Mouse (Mus musculus) CH12.LX (cell line): ENCODE results near the gene Opa1. TPM values are rescaled to one million over a fixed set of nuclear protein-coding genes. Genes with fewer than 3 reads are reported as not detected.

Source experiments
- DNase-seq: peaks from one replicate; pipeline ENCODE4 v3.0.0-alpha.2; 2013; ENCODE audit errors: extremely low read depth
- H3K27ac ChIP-seq: 2 replicates; pipeline ENCODE4 v1.5.1; 2012; ENCODE audit warnings: low read depth, mild to moderate bottlenecking, control low read depth, moderate library complexity; ENCODE audit not compliant: insufficient read depth
- H3K27me3 ChIP-seq: replicated peaks from 2 replicates; pipeline ENCODE3; 2012; ENCODE audit warnings: inconsistent platforms
- H3K36me3 ChIP-seq, 2 experiments: replicated peaks in 1 of 2; 2 replicates each; pipeline versions ENCODE3 to v1.6.1; 2012; ENCODE audit warnings: inconsistent platforms in 1 of 2, low read length in 1 of 2, mild to moderate bottlenecking in 1 of 2, mixed read lengths in 1 of 2, moderate library complexity in 1 of 2; ENCODE audit not compliant: control insufficient read depth in 1 of 2, insufficient read depth in 1 of 2
- H3K4me1 ChIP-seq, 2 experiments: 2 replicates each; pipeline ENCODE4 v1.6.1; 2012; ENCODE audit warnings: inconsistent platforms in 1 of 2, moderate library complexity in 1 of 2; ENCODE audit not compliant: insufficient read depth in 2 of 2, control insufficient read depth in 1 of 2
- H3K4me2 ChIP-seq: 2 replicates; pipeline ENCODE4 v1.6.1; 2012; ENCODE audit warnings: low read depth, mild to moderate bottlenecking, control low read depth; ENCODE audit not compliant: poor library complexity, insufficient read depth, severe bottlenecking
- H3K4me3 ChIP-seq, 3 experiments: fragments of 150-350 bp in 1 of 3; sonication (generic) in 1 of 3; replicated peaks in 1 of 3; 2 replicates each; pipeline versions ENCODE3 to v1.5.1; 2011 to 2012; ENCODE audit warnings: low read depth in 2 of 3, low read length in 2 of 3, mild to moderate bottlenecking in 2 of 3, moderate library complexity in 2 of 3, control low read depth in 1 of 3, improper control_type of control experiment in 1 of 3, inconsistent platforms in 1 of 3, mixed read lengths in 1 of 3; ENCODE audit not compliant: poor library complexity in 1 of 3
- H3K79me2 ChIP-seq: replicated peaks from 2 replicates; pipeline ENCODE4 v1.6.1; 2012; ENCODE audit warnings: mild to moderate bottlenecking, moderate library complexity; ENCODE audit not compliant: control insufficient read depth, poor library complexity, insufficient read depth, severe bottlenecking; ENCODE audit errors: extremely low read depth
- H3K9ac ChIP-seq: 2 replicates; pipeline ENCODE4 v1.6.1; 2012; ENCODE audit warnings: low read depth, mild to moderate bottlenecking, control low read depth, moderate library complexity; ENCODE audit not compliant: insufficient read depth
- H3K9me3 ChIP-seq: replicated peaks from 2 replicates; pipeline ENCODE3; 2012; ENCODE audit warnings: low read length, inconsistent platforms, mixed read lengths
- CHD1 ChIP-seq: IDR thresholded peaks from 2 replicates; pipeline ENCODE4 v1.6.1; 2012; ENCODE audit warnings: low read depth, low read length, improper control_type of control experiment, inconsistent platforms
- CHD2 ChIP-seq: IDR thresholded peaks from 2 replicates; pipeline ENCODE4 v1.6.1; 2011; ENCODE audit warnings: low read length, improper control_type of control experiment
- ELF1 ChIP-seq: IDR thresholded peaks from 2 replicates; pipeline ENCODE4 v1.6.1; 2014; ENCODE audit warnings: low read depth, mild to moderate bottlenecking, inconsistent platforms, low read length, improper control_type of control experiment
- JUND ChIP-seq: conservative IDR thresholded peaks from 2 replicates; pipeline ENCODE4 v1.6.1; 2011; ENCODE audit warnings: low read depth, low read length, improper control_type of control experiment
- KAT2A ChIP-seq: IDR thresholded peaks from 2 replicates; pipeline ENCODE4 v1.6.1; 2012; ENCODE audit warnings: low read length, improper control_type of control experiment, inconsistent platforms; ENCODE audit not compliant: insufficient replicate concordance
- MAFK ChIP-seq: IDR thresholded peaks from 2 replicates; pipeline ENCODE4 v1.6.1; 2011; ENCODE audit warnings: low read length, improper control_type of control experiment; ENCODE audit not compliant: insufficient replicate concordance
- MAX ChIP-seq: IDR thresholded peaks from 2 replicates; pipeline ENCODE4 v1.6.1; 2011; ENCODE audit warnings: low read length, improper control_type of control experiment
- MEF2A ChIP-seq: IDR thresholded peaks from 2 replicates; pipeline ENCODE4 v1.6.1; 2014; ENCODE audit warnings: low read depth, mild to moderate bottlenecking, inconsistent platforms, low read length, improper control_type of control experiment, borderline replicate concordance
- MXI1 ChIP-seq: IDR thresholded peaks from 2 replicates; pipeline ENCODE4 v1.6.1; 2011; ENCODE audit warnings: mild to moderate bottlenecking, low read depth, low read length, improper control_type of control experiment
- NRF1 ChIP-seq: IDR thresholded peaks from 2 replicates; pipeline ENCODE4 v1.6.1; 2014; ENCODE audit warnings: low read depth, mild to moderate bottlenecking, inconsistent platforms, low read length, improper control_type of control experiment, moderate library complexity
- RCOR1 ChIP-seq: conservative IDR thresholded peaks from 2 replicates; pipeline ENCODE4 v1.6.1; 2012; ENCODE audit warnings: low read depth, mild to moderate bottlenecking, inconsistent platforms, low read length, improper control_type of control experiment
- SMC3 ChIP-seq: IDR thresholded peaks from 2 replicates; pipeline ENCODE4 v1.6.1; 2011; ENCODE audit warnings: low read depth, low read length, improper control_type of control experiment
- ZKSCAN1 ChIP-seq: IDR thresholded peaks from 2 replicates; pipeline ENCODE4 v1.6.1; 2012; ENCODE audit warnings: low read depth, inconsistent platforms, low read length, improper control_type of control experiment, borderline replicate concordance
- dilution Hi-C: fragments of 300-500 bp; cut with MboI; formaldehyde crosslinking; loops from 2 replicates; pipeline ENCODE4 v1.14.3; 2020; ENCODE audit warnings: low sequenced_read_pairs; ENCODE audit not compliant: extremely low pct_unique_long_range_greater_than_20kb, extremely low pct_ligation_motif_present
- in situ Hi-C: fragments of 300-500 bp; cut with MboI; formaldehyde crosslinking; loops from 3 replicates; pipeline ENCODE4 v1.14.3; 2019; ENCODE audit warnings: low sequenced_read_pairs, low pct_ligation_motif_present, low pct_unique_long_range_greater_than_20kb, mixed read lengths
- polyA plus RNA-seq: library from polyadenylated mRNA; unstranded; fragments of >175 nt; gene quantifications from 2 replicates; pipeline ENCODE4 v1.2.1, GENCODE M21; 2012; ENCODE audit warnings: low read depth; ENCODE audit not compliant: insufficient read length
- total RNA-seq, 2 experiments: library from RNA; depleted of rRNA; stranded (reverse); fragments of 300-350 nt in 1 of 2; fragments of >200 nt in 1 of 2; gene quantifications; 2 replicates each; pipeline ENCODE4 v1.2.3; 2012 to 2014

Gene Opa1
- total and polyA plus RNA-seq, 3 experiments, result 42.0 to 57.3 (median 49.9) TPM

DNA sequence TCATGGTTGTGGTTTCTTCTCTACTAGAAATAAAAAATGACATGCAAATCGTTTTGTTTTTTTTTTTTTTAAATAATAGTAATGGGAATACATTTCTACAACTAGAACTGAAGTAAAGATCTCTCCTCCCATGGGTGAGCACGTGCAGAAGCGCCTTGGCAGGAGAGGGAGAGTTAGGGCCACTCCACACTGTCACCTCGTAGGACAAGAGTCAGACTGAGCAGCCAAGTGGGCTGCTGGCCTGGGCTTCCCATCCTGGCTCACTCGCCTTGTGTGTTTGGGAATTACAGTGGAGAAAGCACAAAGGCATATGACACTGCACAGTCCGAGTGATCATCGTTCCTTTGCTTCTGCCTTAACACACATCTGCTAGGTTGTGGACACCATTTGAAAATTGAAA is 13.0 kb downstream of the Opa1 start:
- in situ Hi-C loops, result no loop called here
- TF ChIP-seq MXI1 (no peak), CHD2 (no peak), RCOR1 (no peak), NRF1 (no peak), KAT2A (no peak), JUND (no peak), MAX (no peak), ELF1 (no peak)
- H3K9me3 ChIP-seq, result no peaks in the 10 kb centered on the region
- dilution Hi-C loops, result no loop called here
- no peak overlapping the region for H3K9ac ChIP-seq
- no peak overlapping the region for H3K4me2 ChIP-seq
- H3K27me3 ChIP-seq, result no peaks in the 10 kb centered on the region
- no peak overlapping the region for H3K4me3 ChIP-seq
- no peaks in the 10 kb centered on the region for H3K4me1 ChIP-seq
- DNase-seq, result no peak
- peaks cover 49 to 81% of the 10 kb centered on the region in 2 experiments for H3K36me3 ChIP-seq
- no peak overlapping the region for H3K27ac ChIP-seq
- no peaks in the 10 kb centered on the region for H3K79me2 ChIP-seq

DNA sequence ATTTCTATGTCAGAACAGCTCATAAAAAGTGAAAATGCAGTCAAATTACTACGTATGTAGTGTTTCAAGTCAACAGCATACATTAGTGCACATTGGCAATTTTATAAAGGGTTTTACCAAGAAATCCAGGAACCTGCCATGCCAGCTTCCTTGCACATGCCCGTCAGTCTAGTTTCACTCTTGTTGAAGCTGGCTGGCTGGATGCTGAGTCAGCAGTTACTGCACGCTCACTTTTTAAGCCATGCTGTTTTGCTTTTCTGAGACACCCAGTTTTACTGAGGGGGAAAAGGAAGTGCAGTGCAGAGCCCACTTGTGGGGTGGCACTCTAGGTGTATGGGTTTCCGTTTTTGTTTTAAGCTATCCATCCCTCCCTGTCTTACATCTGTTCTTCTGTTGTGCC is 18.0 kb downstream of the Opa1 start:
- H3K4me3 ChIP-seq, result no peak overlapping the region
- dilution Hi-C loops (no loop called here), in situ Hi-C loops (no loop called here)
- TF ChIP-seq ZKSCAN1 (no peak), MAFK (peak; percentile 97), MEF2A (no peak), CHD1 (no peak)
- no peaks in the 10 kb centered on the region for H3K27me3 ChIP-seq
- no peaks in the 10 kb centered on the region for H3K79me2 ChIP-seq
- H3K4me1 ChIP-seq, result no peaks in the 10 kb centered on the region
- H3K9ac ChIP-seq, result no peak overlapping the region
- no peak for DNase-seq
- no peaks in the 10 kb centered on the region for H3K9me3 ChIP-seq
- H3K4me2 ChIP-seq, result no peak overlapping the region
- H3K36me3 ChIP-seq, result peaks cover 33 to 71% of the 10 kb centered on the region in 2 experiments
- no peak overlapping the region for H3K27ac ChIP-seq

DNA sequence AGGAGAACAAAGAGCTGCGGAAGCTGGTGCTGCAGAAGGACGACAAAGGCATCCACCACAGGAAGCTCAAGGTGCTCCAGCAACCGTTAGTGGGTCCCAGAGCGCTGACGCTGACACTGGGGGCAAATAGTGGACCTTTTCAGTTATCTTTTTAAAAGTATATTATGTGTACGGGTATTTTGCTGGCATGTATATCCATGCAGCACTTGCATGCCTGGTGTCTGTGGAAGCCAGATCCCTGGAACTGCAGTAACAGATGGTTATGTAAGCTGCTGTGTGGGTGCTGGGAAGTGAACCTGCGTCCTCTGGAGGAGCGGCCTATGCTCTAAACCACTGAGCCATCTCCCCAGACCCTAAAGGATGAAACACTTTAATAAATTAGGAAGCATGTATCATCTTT is 26.4 kb downstream of the Opa1 start:
- TF ChIP-seq MEF2A, result no peak
- TF ChIP-seq CHD2, result no peak
- no peak for TF ChIP-seq RCOR1
- no peak for TF ChIP-seq SMC3
- no peak overlapping the region for H3K4me3 ChIP-seq
- no peaks in the 10 kb centered on the region for H3K27me3 ChIP-seq
- no peaks in the 10 kb centered on the region for H3K79me2 ChIP-seq
- H3K9me3 ChIP-seq, result no peaks in the 10 kb centered on the region
- H3K4me2 ChIP-seq, result no peak overlapping the region
- no peak for DNase-seq
- dilution Hi-C loops, result no loop called here
- in situ Hi-C loops, result no loop called here
- H3K9ac ChIP-seq, result no peak overlapping the region
- H3K27ac ChIP-seq, result no peak overlapping the region
- peaks cover 41 to 75% of the 10 kb centered on the region in 2 experiments for H3K36me3 ChIP-seq
- H3K4me1 ChIP-seq, result no peaks in the 10 kb centered on the region
